Mouse (Mus musculus): ENCODE data around the gene Ccdc50.

- TF ChIP-seq CTCF (IDR thresholded peaks at IDR 0.05; ENCODE audit: control insufficient read depth, insufficient read depth, insufficient replicate concordance, low read depth, low read length) (no peak), POLR2A (IDR thresholded peaks at IDR 0.05; ENCODE audit: control insufficient read depth, low read depth, low read length) (no peak)
Measured at GRCm38 (mm10) chr16:27360059-27360458, 28.6 kb upstream of the Ccdc50 start.

All from testis, adult 2 months (tissue).